Mouse (Mus musculus) cerebellum, postnatal 36 days (tissue): Measurements from ENCODE around the gene Phlpp1.

ENCODE experiments used
- DNase-seq, 2 experiments: peaks; one replicate each; pipeline ENCODE4 v3.0.0; 2021 to 2022; ENCODE audit warnings: mixed read lengths in 2 of 2

Phlpp1 gene

DNA sequence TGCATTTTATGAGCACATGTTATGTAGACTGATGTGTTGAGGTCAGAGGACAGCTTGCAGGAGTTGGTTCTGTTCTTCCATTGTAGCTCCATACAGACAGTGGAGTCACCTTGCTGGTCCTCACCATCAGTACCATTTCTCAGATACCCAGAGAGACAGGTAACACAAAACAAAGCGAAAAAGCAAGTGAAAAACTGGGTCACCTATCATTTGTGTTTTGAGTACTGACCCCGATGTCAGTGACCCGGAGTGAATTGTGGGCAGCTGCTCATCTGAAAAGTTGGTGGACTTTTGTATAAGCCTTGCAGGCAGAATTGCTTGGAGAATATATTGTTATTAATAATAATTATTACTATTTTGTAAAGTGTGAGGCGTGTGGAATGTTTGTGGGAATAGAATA lies 27.6 kb downstream of the Phlpp1 start:
- no peak for DNase-seq

DNA sequence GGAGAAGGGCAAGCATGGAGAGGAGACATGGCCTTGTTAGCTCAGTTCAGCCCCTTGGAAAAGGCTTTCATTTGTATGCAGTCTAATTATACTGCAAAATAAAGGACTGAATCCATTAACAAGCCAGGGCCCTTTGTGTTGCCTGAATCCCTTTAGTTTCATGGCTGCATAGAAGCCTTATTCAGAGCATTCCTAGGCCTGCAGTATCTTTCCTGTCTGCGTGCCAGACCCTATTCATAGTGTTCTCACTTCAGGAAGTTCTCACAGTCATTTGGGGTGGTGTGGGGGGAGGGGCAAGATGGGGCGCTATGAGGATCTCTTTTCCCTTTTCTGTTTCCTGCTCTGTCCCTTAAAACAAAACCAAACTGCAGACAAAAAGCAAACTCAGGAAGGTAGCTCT lies 28.1 kb downstream of the Phlpp1 start:
- DNase-seq: peak; percentile 30 to 34

DNA sequence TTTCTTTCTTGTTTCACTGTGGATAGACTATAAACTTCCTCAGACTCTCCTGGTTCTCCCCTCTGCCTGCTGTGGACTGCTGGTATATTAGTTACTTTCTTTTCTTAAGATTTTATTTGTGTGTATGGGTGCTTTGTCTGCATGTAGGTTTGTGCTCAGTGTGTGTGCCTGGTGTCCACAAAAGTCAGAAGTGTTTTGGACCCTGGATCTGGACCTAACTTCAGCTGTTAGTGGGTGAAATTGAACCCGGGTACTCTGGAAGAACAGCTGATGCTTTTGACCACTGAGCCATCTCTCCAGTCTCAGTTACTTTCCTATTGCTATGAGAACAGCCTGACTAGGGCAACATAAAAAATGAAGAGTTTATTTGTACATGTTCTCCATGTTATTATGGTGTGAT lies 29.5 kb downstream of the Phlpp1 start:
- DNase-seq: no peak

GRCm38 (mm10) chr1:106201929-106202328 lies 30.4 kb downstream of the Phlpp1 start:
- DNase-seq: no peak

- DNase-seq: no peak
Measured at GRCm38 (mm10) chr1:106203942-106204341, 32.4 kb downstream of the Phlpp1 start.

DNA sequence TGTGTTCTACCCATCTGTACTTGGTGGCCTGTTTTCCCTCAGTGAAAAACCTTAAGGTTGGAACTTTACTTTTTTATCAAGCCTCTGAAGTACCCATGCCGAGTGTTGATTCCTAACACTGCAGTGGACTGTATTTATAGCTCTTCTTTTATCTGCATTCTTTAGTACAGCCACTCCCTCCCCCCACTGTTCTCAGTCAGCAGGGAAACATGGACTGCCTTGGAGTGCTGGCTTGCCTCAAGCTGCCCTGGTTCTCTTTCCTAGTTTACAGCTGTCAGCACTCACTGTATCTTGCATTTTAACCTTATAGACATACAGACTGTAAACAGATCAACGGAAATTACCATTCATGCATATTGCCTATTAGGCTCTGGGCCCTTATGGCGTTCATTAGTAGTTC lies 32.8 kb downstream of the Phlpp1 start:
- no peak for DNase-seq

- DNase-seq: no peak
Measured at GRCm38 (mm10) chr1:106208581-106208980, 37.0 kb downstream of the Phlpp1 start.

DNA sequence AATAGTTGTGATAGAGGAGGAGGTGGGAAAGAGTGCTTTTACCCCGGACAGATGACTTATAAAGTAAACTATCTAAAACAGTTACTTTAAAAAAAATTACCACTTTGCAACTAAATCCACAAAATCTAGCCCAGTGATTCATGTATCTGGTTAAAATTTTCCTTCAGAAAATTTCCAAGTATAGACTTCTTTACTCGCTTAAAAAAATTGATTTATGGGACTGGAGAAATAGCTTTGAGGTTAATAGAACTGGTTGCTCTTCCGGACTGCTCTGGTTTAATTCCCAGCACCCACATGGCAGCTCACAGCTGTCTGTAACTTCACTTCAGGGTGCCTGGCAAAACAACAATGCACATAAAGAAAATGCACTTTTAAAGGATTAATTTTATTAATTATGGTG lies 38.9 kb downstream of the Phlpp1 start:
- no peak for DNase-seq

DNA sequence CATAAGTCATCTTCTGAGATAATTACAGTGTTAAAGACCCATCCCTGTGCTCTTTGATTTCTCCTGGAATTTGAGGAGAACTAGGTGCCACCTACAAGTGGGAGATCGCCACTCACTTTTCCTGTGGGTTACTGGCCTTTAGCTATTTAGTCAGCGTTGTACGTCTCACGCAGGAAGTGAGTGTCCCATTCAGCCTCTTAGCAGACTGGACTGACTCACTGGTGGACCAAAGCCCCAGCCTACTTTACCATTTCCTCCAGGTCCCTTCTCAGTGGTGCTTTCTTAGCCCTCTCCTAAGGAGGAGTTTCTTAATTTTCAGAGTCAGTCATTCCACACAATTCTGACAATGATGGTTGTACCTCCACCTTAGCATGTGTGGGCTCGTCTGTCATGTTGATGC lies 39.6 kb downstream of the Phlpp1 start:
- no peak for DNase-seq

GRCm38 (mm10) chr1:106220431-106220830 lies 48.9 kb downstream of the Phlpp1 start:
- DNase-seq: no peak

DNA sequence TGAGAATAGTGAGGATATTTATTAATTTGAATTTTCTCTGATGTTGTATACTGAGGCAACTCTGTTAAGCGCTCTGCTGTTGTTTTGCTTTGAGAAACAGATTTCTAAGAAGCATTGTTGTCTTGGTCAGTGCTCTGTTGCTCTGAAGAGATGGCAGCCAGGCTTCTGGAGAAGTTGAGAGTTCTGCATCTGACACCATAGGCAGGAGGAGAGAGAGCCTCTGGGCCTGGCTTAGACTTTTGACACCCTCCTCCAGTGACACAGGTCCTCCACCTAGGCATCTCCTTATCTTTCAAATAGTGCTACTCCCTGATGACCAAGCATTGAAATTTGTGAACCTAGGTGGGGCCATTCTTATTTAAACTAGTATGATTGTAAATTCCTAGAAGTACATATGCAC lies 49.8 kb downstream of the Phlpp1 start:
- no peak for DNase-seq

DNA sequence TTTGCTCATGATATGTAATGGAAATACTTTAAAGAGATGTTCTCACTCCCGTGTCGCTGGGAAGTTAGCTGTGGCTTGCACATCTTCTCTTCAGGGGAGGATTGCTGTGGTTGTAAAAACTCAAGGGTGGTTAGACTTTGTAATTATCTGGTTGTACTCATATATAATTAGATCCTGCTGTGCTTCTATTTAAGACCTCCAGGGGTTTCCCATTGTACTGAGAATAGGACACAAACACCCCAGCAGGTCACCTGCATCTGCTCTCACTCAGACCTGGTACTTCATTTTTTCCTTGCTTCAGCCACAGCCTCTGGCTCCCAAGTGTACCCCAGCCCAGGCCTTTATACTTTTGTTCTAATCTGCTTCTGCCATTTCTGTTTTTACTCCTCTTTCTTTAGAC lies 50.4 kb downstream of the Phlpp1 start:
- no peak for DNase-seq

GRCm38 (mm10) chr1:106226613-106227012 lies 55.1 kb downstream of the Phlpp1 start:
- DNase-seq: no peak

- DNase-seq: peak in 1 of 2 experiments; percentile 27
Measured at GRCm38 (mm10) chr1:106230313-106230712, 58.8 kb downstream of the Phlpp1 start.

- DNase-seq: no peak
Measured at GRCm38 (mm10) chr1:106231345-106231744, 59.8 kb downstream of the Phlpp1 start.

DNA sequence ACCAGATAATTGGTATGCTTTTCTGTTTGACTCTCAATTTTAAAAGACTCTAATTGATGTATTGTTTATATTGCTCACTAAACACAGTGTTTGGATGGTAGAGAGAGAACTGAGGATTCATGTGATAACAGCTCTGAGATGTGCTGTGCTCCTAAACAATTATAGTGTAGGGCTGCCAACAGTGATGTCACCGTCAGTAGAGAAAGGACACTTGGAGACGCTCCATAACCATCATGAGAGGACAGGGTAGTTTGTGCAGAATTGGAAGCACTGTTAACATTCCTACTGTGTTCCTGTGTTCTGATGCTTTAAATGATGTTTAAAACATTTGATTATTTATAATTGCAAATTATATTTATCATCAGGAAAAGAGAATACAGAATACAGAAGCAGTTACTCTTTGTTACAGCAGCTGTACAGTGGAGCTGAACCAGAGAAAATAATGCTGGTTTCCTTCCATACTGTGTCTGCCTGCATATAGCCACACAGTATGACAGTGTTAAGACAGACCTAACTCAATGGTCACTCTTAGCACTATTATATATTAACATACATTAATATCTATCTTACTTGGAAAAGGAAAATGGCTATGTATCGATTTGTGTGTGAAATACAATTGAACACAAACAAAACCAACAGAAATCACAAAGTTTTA lies 60.4 kb downstream of the Phlpp1 start:
- DNase-seq: peak; percentile 55 to 68

DNA sequence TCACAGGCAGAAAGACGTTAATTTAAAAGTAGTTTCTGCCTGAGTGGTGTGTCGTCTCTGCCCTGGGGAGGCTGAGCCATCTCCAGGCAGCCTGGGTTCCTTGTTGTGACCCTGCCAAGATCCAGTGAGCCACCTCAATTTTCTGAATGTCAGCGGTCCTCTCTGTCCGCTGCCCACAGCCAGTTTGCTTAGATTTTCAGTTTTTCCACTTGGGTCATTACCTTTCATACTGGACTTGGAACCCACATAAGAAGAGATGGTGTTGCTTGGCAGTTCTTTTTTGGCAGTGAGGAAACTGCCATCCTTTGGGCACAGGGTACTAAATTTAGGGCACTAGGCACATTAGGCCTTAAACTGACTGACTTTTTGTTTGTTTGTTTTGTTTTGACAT lies 60.9 kb downstream of the Phlpp1 start:
- peak in 1 of 2 experiments; percentile 39 for DNase-seq

DNA sequence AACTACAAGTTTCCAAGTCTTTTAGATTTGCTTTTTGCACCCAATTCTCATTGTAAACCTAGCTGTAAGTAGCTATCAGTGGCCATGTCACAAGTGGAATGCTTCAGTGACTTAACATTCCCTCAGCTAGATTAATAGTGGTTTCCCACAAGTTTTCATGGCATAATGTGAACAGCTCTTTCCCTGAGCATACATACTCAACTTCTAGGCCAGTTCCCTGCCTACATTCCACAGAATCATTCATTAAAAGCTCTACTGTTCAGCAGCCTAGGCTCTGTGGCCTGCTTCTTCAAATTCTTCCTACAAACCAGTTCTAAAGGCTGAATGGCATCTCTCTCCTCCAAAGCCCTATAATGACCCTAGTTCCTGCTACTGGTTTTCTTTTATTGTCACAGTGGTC lies 65.4 kb downstream of the Phlpp1 start:
- DNase-seq: no peak

- no peak for DNase-seq
Measured at GRCm38 (mm10) chr1:106240116-106240685, 68.6 kb downstream of the Phlpp1 start.

DNA sequence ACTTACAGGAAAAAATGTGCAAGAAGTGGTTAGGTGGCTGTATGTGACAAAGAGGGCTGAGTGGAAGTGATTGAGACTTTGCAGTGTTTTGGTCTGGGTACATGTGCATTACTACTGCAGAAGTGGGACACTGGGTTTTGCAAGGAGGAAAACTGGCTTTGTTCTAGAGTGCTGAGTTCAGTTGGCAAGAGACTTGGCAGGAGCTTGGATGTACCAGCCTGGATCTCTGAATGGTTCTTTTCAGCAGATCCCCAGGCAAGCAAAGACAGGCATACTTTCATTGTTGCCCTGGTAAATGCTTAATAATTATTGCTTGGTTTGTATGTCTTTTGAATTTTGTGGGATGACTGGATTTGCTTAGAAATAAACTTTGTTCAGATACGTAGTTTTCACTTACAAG lies 69.5 kb downstream of the Phlpp1 start:
- peak; percentile 24 to 40 for DNase-seq

- DNase-seq: no peak
Measured at GRCm38 (mm10) chr1:106242129-106242528, 70.6 kb downstream of the Phlpp1 start.

- no peak for DNase-seq
Measured at GRCm38 (mm10) chr1:106243371-106243770, 71.8 kb downstream of the Phlpp1 start.

- DNase-seq: no peak
Measured at GRCm38 (mm10) chr1:106244245-106244644, 72.7 kb downstream of the Phlpp1 start.

DNA sequence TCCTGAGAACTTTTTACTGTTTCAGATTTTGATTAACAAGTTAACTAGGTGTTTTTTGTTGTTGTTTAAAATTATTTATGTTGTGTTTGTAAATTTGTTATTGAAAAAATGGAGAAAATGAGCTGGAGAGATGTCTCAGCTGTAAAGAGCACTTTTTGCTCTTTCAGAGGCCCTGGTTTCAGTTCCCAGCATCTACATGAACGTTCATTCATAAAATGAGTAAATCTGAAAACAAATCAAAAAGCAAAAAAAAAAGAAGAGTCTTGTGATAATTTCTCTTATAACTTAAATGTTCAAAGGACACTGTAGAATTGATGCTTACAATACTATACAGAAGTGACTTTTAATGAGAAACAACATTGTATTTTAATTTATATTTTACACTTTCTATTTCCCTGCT lies 82.5 kb downstream of the Phlpp1 start:
- no peak for DNase-seq

- no peak for DNase-seq
Measured at GRCm38 (mm10) chr1:106257176-106257575, 85.6 kb downstream of the Phlpp1 start.
